Mouse (Mus musculus) WW6 (cell line): Measurements from ENCODE around the gene Inka2.

Experiments
- DNase-seq: peaks from one replicate; pipeline ENCODE4 v3.0.0-alpha.2; 2013; ENCODE audit warnings: low read depth, low spot score

Inka2 gene

DNA sequence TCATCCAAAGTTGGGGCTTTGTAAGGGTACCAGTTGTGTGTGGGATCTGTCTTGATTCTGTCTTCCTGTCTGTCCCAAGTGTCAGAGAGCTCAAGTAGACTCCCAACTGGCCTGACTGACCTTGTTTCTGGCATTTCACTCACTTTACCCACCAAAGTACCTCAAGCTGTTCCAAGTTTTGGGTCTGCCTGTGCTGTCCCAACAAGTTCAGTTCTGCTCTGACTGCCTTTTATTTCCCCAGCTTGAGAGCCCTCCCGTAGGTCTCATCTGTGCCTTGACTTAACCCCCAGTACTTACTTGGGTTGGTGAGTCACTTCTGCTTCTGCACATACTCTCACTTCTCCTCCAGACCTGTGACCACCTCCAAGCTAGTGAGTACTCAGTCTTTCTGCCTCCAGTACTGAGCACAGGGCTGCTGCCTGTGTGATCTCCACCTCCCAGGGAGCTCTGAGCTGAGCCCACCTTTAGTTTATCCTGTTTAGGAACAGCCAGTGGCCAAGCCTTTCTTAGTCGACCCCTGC lies 17.3 kb downstream of the Inka2 start:
- no peak for DNase-seq

GRCm38 (mm10) chr3:105722510-105722909 lies 18.1 kb downstream of the Inka2 start:
- DNase-seq, result no peak

GRCm38 (mm10) chr3:105726037-105726436 lies 21.6 kb downstream of the Inka2 start:
- no peak for DNase-seq

DNA sequence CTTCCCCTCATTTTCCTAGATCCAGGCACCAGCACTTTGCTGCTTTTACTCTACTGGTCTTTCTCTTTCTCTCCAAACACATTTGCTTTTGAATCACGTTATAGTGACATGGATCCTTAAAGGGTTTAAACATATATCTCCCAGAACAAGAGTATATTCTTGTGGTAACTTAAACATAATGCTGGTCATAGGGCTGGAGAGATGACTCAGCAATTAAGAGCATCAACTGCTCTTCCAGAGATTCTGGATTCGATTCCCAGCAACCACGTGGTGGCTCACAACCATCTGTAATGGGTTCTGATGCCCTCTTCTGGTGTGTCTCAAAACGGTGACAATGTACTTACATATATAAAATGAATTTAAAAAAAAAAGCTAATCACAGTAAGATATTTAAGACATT lies 28.0 kb downstream of the Inka2 start:
- DNase-seq, result no peak

DNA sequence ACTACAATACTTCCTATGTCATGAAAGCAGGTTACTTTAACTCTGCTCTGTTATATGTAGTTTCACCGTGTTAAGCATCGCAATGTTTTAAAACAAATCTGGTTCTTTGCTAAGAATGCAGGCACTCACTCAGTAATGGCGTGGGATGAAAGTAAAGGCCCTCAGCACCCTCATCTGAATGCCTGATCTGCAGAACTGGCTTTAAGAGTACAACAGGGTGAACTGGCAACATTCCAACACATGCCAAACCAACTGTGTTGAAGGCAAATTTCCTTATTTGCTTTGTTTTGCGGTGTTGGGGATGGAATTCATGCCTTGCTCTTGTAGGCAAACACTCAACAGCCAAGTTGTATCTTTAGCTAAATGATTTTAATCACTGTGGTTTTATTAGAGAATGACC lies 29.1 kb downstream of the Inka2 start:
- no peak for DNase-seq

DNA sequence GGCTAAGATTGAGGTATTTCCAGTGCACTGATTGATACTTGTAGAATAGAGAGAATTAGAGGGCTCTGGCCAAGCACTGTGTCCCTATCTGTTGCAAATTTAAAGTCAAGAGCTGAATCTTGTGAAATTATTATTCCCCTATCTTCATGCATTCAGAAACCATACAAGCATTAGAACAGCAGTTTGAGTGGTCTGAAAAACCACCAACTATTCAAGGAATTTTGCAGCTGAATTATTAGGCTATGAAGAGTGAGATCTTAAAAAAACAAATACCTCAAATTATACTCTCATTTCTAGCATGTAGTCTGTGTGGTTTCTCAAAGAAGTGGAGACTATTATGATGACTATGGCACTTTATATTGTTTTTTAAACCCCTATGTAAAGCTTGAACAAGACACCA lies 30.9 kb downstream of the Inka2 start:
- no peak for DNase-seq

DNA sequence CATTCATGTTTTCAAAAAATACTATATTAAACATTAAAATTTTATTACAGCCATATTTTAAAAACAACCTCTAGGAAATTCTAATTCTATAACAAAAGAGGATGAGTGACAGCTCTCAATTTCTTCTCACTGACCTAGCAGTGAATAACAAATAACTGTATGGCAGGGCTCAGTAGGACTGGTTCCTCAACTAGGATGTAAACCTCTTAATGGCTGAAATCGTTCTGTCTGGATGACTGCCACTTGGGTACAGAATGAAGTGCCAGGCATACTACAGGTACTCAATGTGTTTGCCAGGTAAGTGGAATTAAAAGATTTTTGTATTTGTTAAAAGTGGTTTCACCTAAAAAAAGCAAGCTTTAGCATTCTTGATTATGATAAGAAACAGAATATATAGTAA lies 31.7 kb downstream of the Inka2 start:
- no peak for DNase-seq

DNA sequence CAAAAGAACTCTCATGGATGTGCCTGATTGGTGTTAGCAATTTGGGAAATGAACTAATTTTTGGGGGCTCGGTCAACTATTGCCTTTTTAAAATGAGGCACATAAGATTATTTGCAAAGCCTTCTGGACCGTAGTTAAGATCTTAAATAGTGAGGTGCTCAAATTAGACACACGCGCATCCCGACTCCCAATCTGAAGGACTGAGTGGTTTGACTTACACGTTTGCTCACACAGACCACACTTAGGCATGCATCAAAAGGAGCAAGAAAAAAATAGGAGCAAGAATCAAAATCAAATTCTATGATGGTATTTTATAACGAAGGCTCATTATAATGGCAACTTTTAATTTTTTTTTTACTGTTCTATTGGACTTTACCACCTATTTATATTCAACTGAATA lies 32.7 kb downstream of the Inka2 start:
- no peak for DNase-seq

GRCm38 (mm10) chr3:105737666-105738065 lies 33.3 kb downstream of the Inka2 start:
- DNase-seq, result no peak

DNA sequence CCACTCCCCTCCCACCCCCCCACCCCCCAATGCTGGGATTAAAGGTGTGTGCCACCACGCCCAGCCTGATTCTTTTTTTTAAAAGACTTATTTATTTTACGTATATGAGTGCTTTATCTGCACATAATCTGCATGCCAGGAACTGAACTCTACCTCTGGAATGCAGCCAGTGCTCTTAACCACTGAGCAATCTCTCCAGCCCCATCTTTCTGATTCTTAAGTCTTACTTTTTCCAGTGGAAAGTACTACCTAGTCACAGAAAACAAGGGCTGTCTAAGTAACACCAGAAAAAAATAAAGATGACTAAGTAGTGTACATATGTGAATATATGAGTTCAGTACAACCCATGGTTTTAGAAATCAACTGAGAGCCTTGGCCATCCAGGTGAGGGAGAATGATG lies 42.1 kb downstream of the Inka2 start:
- no peak for DNase-seq

GRCm38 (mm10) chr3:105750810-105751209 lies 46.4 kb downstream of the Inka2 start:
- DNase-seq, result no peak

DNA sequence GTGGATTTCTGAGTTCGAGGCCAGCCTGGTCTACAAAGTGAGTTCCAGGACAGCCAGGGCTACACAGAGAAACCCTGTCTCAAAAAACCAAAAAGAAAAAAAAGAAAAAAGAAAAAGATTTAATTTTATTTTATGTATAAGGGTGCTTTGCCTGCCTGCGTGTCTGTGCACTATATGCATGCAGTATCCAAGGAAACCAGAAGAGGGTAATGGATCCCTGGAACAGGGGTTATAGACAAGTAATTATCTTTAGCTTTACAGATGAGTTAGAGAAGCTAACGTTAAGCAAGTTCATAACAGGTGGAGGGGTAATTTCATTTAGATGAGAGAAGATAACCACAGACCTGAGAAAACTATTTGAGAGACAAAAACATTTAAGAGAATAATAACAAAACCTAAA lies 49.8 kb downstream of the Inka2 start:
- no peak for DNase-seq

DNA sequence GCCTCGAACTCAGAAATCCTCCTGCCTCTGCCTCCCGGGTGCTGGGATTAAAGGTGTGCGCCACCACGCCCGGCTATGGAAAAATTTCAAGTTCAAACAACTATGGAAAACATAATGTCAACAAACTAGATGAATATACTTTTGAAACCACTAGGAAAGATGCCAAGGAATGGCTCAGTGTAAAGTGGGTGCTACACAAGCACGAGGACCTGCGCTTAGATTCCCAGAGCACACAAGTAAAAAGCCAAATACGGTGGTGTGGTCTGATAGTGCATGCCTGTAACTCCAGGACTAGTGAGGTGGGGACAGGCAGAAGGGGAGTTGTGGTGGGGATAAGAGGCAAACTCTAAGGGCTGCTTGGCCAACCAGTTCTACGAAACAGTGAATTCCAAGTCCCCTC lies 50.7 kb downstream of the Inka2 start:
- no peak for DNase-seq

GRCm38 (mm10) chr3:105756505-105756904 lies 52.1 kb downstream of the Inka2 start:
- no peak for DNase-seq

- DNase-seq, result no peak
Observed at GRCm38 (mm10) chr3:105757323-105758083, 53.1 kb downstream of the Inka2 start.

DNA sequence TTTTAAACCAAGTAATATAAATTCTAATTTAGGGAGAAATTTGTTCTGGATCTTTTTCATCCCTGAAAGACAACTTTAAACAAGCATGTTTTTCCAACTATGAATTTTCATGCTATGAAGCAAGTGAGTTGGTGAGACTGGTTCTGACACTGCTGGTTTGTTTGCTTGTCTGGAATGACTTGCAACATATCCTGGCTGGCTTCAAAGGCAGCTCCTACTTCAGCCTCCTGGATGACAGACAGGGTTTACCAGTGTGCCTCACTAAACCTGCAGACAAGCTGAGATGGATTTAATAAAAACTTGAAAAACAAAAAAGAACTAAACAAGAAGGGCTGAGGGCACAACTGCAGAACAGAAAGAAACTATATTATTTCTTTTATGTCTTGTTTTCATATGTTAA lies 53.7 kb downstream of the Inka2 start:
- DNase-seq, result no peak

DNA sequence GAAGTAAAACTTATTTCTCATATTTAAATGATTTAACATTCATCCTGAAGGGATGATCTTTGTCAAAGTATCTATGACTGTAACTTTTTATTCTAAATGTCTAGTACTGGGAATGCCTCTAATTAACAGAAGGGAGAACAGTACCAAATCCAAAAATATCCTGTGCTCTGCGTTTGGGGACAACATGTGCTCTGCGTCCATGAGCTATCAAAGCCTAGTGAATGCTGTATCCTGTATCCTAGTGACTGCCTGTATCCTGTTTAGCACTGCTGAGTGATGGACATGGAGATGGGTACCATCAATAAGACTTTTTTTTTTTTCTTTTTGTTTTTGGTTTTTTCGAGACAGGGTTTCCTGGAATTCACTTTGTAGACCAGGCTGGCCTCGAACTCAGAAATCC lies 54.3 kb downstream of the Inka2 start:
- no peak for DNase-seq

- no peak for DNase-seq
Observed at GRCm38 (mm10) chr3:105760063-105760462, 55.7 kb downstream of the Inka2 start.

GRCm38 (mm10) chr3:105763132-105763851 lies 58.9 kb downstream of the Inka2 start:
- no peak for DNase-seq

DNA sequence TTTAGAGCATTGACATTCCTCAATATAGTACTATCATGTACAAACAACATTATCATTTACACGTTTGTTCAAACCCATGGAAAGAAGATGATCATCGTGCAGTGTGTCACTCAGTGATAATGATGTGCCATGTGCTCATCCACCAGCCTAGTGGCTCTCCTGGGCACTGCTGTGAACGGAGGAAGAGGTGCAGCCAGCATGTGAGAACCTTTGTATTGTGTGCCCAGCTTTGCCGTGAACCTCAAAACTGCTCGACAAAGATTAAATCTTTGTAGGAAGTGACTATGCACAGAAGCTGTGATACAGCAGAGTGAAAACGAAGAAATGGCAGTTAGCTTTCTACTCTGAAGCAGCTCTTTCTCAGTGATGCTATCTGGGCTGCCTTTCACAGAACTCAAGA lies 64.1 kb downstream of the Inka2 start:
- DNase-seq, result no peak

DNA sequence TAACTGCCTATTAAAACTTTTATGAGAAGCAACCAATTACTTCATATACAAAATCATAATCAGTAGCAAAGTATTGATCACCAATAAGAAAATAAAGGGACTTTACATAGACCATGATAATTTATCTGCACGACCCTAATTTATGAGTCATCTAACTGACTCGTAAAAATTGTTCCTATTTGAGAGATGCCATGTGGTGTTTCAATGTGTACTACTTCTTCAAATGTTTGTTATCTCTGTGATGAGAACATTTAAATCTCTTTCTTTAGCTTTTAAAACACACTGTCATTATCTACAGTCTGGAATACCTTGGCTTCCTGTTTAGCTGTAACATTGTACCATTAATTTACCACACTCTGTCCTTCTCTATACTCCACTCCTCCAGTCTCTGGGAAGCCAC lies 65.0 kb downstream of the Inka2 start:
- no peak for DNase-seq
